Mouse (Mus musculus) embryo, embryonic 11.5 days (tissue): Measurements from ENCODE around the gene Slc25a3.

Source experiments
- DNase-seq: peaks from one replicate; pipeline ENCODE4 v3.0.0-alpha.2; 2012; ENCODE audit warnings: low read depth, low spot score

The Slc25a3 gene

GRCm38 (mm10) chr10:91142654-91143191 lies 18.9 kb upstream of the Slc25a3 start:
- DNase-seq: no peak

- DNase-seq: no peak
Observed at GRCm38 (mm10) chr10:91141564-91141963, 17.7 kb upstream of the Slc25a3 start.

GRCm38 (mm10) chr10:91139148-91139766 lies 15.4 kb upstream of the Slc25a3 start:
- no peak for DNase-seq

- DNase-seq: no peak
Observed at GRCm38 (mm10) chr10:91138317-91138716, 14.5 kb upstream of the Slc25a3 start.

GRCm38 (mm10) chr10:91137400-91137799 lies 13.5 kb upstream of the Slc25a3 start:
- DNase-seq: no peak

GRCm38 (mm10) chr10:91135302-91135972 lies 11.6 kb upstream of the Slc25a3 start:
- DNase-seq: no peak

GRCm38 (mm10) chr10:91131565-91131964 lies 7.7 kb upstream of the Slc25a3 start:
- DNase-seq: no peak

GRCm38 (mm10) chr10:91130792-91131191 lies 6.9 kb upstream of the Slc25a3 start:
- DNase-seq: no peak

- no peak for DNase-seq
Observed at GRCm38 (mm10) chr10:91128551-91129160, 4.8 kb upstream of the Slc25a3 start.

GRCm38 (mm10) chr10:91127395-91127794 lies 3.5 kb upstream of the Slc25a3 start:
- DNase-seq: no peak

GRCm38 (mm10) chr10:91126618-91127355 lies 2.9 kb upstream of the Slc25a3 start:
- DNase-seq: no peak

- no peak for DNase-seq
Observed at GRCm38 (mm10) chr10:91123281-91123827, 505 bp downstream of the Slc25a3 start.

- no peak for DNase-seq
Observed at GRCm38 (mm10) chr10:91122646-91123045, 1.2 kb downstream of the Slc25a3 start.

GRCm38 (mm10) chr10:91116958-91117357 lies 6.9 kb downstream of the Slc25a3 start:
- no peak for DNase-seq

- DNase-seq: no peak
Observed at GRCm38 (mm10) chr10:91109841-91110240, 14.0 kb downstream of the Slc25a3 start.

GRCm38 (mm10) chr10:91105981-91106380 lies 17.9 kb downstream of the Slc25a3 start:
- no peak for DNase-seq

- no peak for DNase-seq
Observed at GRCm38 (mm10) chr10:91102799-91103590, 20.9 kb downstream of the Slc25a3 start.

- no peak for DNase-seq
Observed at GRCm38 (mm10) chr10:91101936-91102335, 21.9 kb downstream of the Slc25a3 start.

- DNase-seq: no peak
Observed at GRCm38 (mm10) chr10:91100101-91100500, 23.8 kb downstream of the Slc25a3 start.

GRCm38 (mm10) chr10:91098056-91098455 lies 25.8 kb downstream of the Slc25a3 start:
- no peak for DNase-seq
